Mouse (Mus musculus) E14TG2a.4 (cell line): ENCODE data around the gene Pip4k2b.

Experiments used
- CTCF ChIP-seq: conservative IDR thresholded peaks from 2 replicates; pipeline ENCODE4 v1.5.1; 2014; ENCODE audit warnings: low read length
- NANOG ChIP-seq: IDR thresholded peaks from 2 replicates; pipeline ENCODE4 v1.6.1; 2014; ENCODE audit warnings: borderline replicate concordance, low read length, mixed read lengths

- TF ChIP-seq CTCF (no peak), NANOG (no peak)
These were observed 26.1 kb downstream of the Pip4k2b start for GRCm38 (mm10) chr11:97718281-97718860.
